Mouse (Mus musculus): Measurements from ENCODE around the gene H2-DMb2. TPM values are rescaled to one million over a fixed set of nuclear protein-coding genes. Genes with fewer than 3 reads are reported as not detected.

H2-DMb2 gene
- polyA plus RNA-seq, 1 experiment from 2014 or later = 0.53 TPM

DNA sequence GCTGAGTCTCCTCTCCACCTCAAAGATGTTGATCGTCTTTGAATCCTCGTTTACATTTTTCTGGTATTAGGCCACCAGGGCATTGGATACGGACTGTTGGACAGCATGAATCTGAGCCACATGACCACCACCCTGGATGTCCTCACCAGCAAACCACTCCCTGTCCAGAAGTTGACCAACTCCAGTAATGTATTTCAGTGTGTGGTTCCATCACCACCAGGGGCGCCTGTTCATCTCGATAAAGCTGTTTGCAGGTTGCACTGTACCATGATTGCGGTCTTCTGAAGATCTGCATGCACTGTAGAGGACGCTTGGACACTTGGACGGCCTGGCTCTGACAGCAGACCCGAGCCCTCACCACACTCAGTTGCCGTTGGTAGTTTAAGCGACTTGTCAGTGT, 9.8 kb upstream of the H2-DMb2 start:
- H3K4me2 ChIP-seq (replicated peaks; ENCODE audit: low read depth) = no peak overlapping the region
- no peak overlapping the region for H3K4me3 ChIP-seq (ENCODE audit: low read depth, low read length)
- DNase-seq (ENCODE audit: low spot score) (peak; percentile 38), ATAC-seq (ENCODE audit: low FRiP score, low TSS enrichment) (no peak)
- H3K27me3 ChIP-seq (ENCODE audit: control insufficient read depth, insufficient read depth, low read length) = no peaks in the 10 kb centered on the region; the same call in 1 of the 2 replicates
- WGBS = 68% methylated on average over 11 of the region's 11 CpGs
- TF ChIP-seq CTCF (IDR thresholded peaks at IDR 0.05; ENCODE audit: low read depth) (peak; percentile 67), EP300 (optimal IDR thresholded peaks at IDR 0.05) (no peak)
- no peaks in the 10 kb centered on the region for H3K9me3 ChIP-seq (ENCODE audit: control insufficient read depth, low read length)
- H3K27ac ChIP-seq (replicated peaks) = no peak overlapping the region
- H3K9ac ChIP-seq (ENCODE audit: low read length) = no peak overlapping the region
- peaks cover 2% of the 10 kb centered on the region; the same call in 1 of the 2 replicates for H3K4me1 ChIP-seq (replicated peaks; ENCODE audit: control insufficient read depth, insufficient read depth)
- H3K36me3 ChIP-seq (ENCODE audit: control insufficient read depth, insufficient read depth, low read length) = no peaks in the 10 kb centered on the region

DNA sequence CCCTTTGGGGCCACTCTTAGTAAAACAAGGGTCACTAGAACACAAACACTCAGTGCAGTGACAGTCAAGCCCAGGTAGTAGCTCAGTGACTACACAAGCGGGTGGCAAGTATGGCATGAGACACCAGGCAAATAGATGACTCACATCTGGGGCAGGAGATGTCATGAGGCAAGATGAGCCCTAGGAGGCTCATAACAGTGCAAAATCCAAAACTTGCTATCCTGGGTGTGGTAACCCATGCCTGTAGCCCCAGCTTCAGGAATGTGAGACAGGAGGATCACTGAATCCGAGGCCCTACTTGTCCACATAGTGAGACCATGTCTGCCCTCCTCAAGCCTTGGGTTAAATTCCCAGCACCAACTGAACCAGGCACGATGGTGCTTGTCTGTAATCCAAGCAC, 8.7 kb upstream of the H2-DMb2 start:
- ATAC-seq (ENCODE audit: low FRiP score, low TSS enrichment) = no peak
- H3K4me2 ChIP-seq (replicated peaks; ENCODE audit: low read depth) = no peak overlapping the region
- no peak for TF ChIP-seq CTCF (IDR thresholded peaks at IDR 0.05; ENCODE audit: low read depth)
- no peak for TF ChIP-seq EP300 (optimal IDR thresholded peaks at IDR 0.05)
- H3K9ac ChIP-seq (ENCODE audit: low read length) = no peak overlapping the region
- WGBS = 76% methylated on average over 3 of the region's 3 CpGs
- no peak for DNase-seq (ENCODE audit: low spot score)
- H3K9me3 ChIP-seq (ENCODE audit: control insufficient read depth, low read length) = no peaks in the 10 kb centered on the region
- no peak overlapping the region for H3K27ac ChIP-seq (replicated peaks)
- H3K27me3 ChIP-seq (ENCODE audit: control insufficient read depth, insufficient read depth, low read length) = no peaks in the 10 kb centered on the region; the same call in 1 of the 2 replicates
- H3K4me3 ChIP-seq (ENCODE audit: low read depth, low read length) = no peak overlapping the region
- H3K4me1 ChIP-seq (replicated peaks; ENCODE audit: control insufficient read depth, insufficient read depth) = peaks cover 2% of the 10 kb centered on the region; the same call in 1 of the 2 replicates
- no peaks in the 10 kb centered on the region for H3K36me3 ChIP-seq (ENCODE audit: control insufficient read depth, insufficient read depth, low read length)

DNA sequence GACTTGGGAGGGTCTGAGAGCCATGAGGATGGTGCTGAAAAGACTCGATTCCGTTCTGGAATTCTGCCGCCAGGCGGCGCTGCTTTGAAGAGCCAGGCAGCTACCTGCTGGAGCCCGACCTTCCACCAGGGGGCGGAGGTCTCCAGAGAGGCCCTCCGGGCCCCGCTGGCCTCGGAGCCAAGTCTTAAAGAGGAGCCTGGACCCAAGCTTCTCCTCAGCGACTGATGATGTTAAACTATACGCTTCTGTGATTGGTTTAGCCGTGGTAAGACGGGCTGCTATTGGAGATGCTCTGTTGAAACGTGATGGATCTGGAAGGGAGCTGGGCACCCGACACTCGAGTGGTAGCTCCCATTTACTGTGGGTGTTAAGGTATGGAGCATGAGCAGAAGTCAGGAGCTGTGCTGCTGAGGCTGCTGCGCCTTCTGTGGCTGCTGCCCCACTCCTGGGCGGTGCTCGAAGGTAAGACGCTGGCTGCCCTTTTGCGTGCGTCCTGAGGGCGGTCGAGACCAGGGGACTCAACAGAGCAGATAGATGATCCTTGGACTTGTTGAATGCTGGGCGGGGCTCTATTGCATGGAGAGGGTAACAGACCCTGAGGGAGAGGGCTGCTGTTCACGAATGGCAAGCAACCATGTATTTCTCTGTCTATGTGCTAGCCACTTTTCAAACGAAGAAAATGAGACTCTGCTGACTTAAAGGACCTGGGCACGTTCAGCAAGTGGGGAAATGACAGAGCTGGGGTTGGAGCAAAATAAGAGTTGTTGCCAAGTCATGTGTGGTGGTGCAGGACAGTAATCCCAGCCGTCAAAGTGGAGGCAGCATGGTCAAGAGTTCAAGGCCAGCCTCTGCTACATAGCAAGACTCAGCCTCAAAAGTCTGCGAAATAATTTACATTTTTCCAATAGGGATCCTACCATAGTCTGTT, 7.5 kb upstream of the H2-DMb2 start:
- DNase-seq (ENCODE audit: low spot score) = peak; percentile 98
- peak; percentile 100 for TF ChIP-seq CTCF (IDR thresholded peaks at IDR 0.05; ENCODE audit: low read depth)
- TF ChIP-seq EP300 (optimal IDR thresholded peaks at IDR 0.05) = no peak
- Histone ChIP-seq H3K27me3 (ENCODE audit: control insufficient read depth, insufficient read depth, low read length) (no peaks in the 10 kb centered on the region; the same call in 1 of the 2 replicates), H3K4me3 (ENCODE audit: low read depth, low read length) (peak overlapping the region; percentile 28), H3K4me2 (replicated peaks; ENCODE audit: low read depth) (peak overlapping the region; percentile 62), H3K9ac (ENCODE audit: low read length) (0 out of 2 replicates have a peak overlapping the region, but pooled peaks have one; percentile 27), H3K9me3 (ENCODE audit: control insufficient read depth, low read length) (no peaks in the 10 kb centered on the region), H3K36me3 (ENCODE audit: control insufficient read depth, insufficient read depth, low read length) (no peaks in the 10 kb centered on the region), H3K27ac (replicated peaks) (no peak overlapping the region), H3K4me1 (replicated peaks; ENCODE audit: control insufficient read depth, insufficient read depth) (peaks cover 2% of the 10 kb centered on the region; the same call in 1 of the 2 replicates)
- WGBS = 5% methylated on average over 31 of the region's 31 CpGs
- peak; percentile 97 for ATAC-seq (ENCODE audit: low FRiP score, low TSS enrichment)

DNA sequence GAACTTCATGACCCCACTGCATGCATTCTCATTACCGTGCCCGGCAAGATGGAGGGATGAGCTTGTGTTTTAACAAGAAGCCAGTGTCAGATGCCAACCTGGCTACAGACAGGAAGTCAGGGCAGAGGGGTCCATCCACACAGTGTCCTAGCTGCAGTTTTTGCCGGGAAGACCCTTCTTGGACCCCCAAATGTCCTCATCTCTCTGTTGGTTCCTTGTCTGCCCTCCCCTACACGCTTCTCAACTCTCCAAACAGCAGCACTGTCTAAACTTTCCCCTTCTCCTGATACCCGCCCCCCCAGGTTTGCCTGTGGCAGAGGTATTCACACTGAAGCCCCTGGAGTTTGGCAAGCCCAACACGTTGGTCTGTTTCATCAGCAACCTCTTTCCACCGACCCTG, 5.5 kb upstream of the H2-DMb2 start:
- Histone ChIP-seq H3K4me1 (replicated peaks; ENCODE audit: control insufficient read depth, insufficient read depth) (peaks cover 2% of the 10 kb centered on the region; the same call in 1 of the 2 replicates), H3K4me2 (replicated peaks; ENCODE audit: low read depth) (no peak overlapping the region), H3K9ac (ENCODE audit: low read length) (no peak overlapping the region), H3K27ac (replicated peaks) (no peak overlapping the region), H3K27me3 (ENCODE audit: control insufficient read depth, insufficient read depth, low read length) (no peaks in the 10 kb centered on the region; the same call in 1 of the 2 replicates), H3K36me3 (ENCODE audit: control insufficient read depth, insufficient read depth, low read length) (no peaks in the 10 kb centered on the region), H3K4me3 (ENCODE audit: low read depth, low read length) (no peak overlapping the region), H3K9me3 (ENCODE audit: control insufficient read depth, low read length) (no peaks in the 10 kb centered on the region)
- DNase-seq (ENCODE audit: low spot score) (no peak), ATAC-seq (ENCODE audit: low FRiP score, low TSS enrichment) (no peak)
- TF ChIP-seq EP300 (optimal IDR thresholded peaks at IDR 0.05) (no peak), CTCF (IDR thresholded peaks at IDR 0.05; ENCODE audit: low read depth) (no peak)
- 66% methylated on average over 7 of the region's 7 CpGs for WGBS

DNA sequence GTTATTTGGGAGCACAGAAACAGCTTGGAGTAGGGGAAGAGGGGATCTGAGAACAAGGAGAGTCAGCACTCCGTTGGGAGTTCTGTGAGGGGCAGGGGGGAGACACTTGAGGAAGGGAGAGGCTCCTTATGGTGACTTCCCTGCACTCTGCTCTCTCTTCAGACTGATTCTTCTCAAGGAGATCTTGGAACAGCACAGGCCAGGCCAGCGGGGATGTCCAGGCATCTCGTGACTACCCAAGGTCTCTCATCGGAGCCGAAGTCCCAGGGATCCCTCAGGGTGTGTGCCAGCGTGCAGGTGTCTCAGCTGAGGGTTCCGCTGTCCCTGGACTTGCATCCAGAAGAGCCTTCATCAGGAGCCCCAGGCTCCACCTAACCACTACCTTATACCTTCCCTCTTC, 4.5 kb upstream of the H2-DMb2 start:
- Histone ChIP-seq H3K36me3 (ENCODE audit: control insufficient read depth, insufficient read depth, low read length) (no peaks in the 10 kb centered on the region), H3K4me1 (replicated peaks; ENCODE audit: control insufficient read depth, insufficient read depth) (peaks cover 2% of the 10 kb centered on the region; the same call in 1 of the 2 replicates), H3K9me3 (ENCODE audit: control insufficient read depth, low read length) (no peaks in the 10 kb centered on the region), H3K9ac (ENCODE audit: low read length) (no peak overlapping the region), H3K4me2 (replicated peaks; ENCODE audit: low read depth) (no peak overlapping the region), H3K27ac (replicated peaks) (no peak overlapping the region), H3K27me3 (ENCODE audit: control insufficient read depth, insufficient read depth, low read length) (no peaks in the 10 kb centered on the region; the same call in 1 of the 2 replicates), H3K4me3 (ENCODE audit: low read depth, low read length) (no peak overlapping the region)
- TF ChIP-seq EP300 (optimal IDR thresholded peaks at IDR 0.05) = no peak
- DNase-seq (ENCODE audit: low spot score) = no peak
- WGBS = 78% methylated on average over 7 of the region's 7 CpGs
- ATAC-seq (ENCODE audit: low FRiP score, low TSS enrichment) = no peak

DNA sequence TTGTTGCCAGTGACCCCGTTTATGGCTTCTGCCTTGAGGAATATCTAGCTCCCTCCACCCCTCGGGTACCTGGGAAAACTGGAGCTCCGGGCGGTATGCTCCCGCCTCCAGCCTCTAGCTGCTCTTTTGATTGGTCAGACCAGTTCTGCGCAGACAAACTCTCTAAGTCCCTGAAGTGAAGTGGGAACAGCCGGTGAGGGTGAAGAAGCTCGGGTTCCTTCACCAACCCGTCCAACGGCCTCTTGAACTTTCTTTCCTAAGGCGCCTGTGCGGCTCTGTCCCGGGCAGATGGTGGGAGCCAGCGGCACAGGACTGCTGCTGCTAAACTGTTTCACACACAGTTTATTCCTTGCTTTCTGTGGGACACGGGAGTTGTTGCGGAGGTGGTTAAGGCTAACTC, 3.7 kb upstream of the H2-DMb2 start:
- 4% methylated on average over 16 of the region's 16 CpGs for WGBS
- peak overlapping the region; percentile 27 for H3K4me3 ChIP-seq (ENCODE audit: low read depth, low read length)
- peak overlapping the region; percentile 59 for H3K4me2 ChIP-seq (replicated peaks; ENCODE audit: low read depth)
- H3K27ac ChIP-seq (replicated peaks) = no peak overlapping the region
- ATAC-seq (ENCODE audit: low FRiP score, low TSS enrichment) = no peak
- no peak for DNase-seq (ENCODE audit: low spot score)
- no peak overlapping the region for H3K9ac ChIP-seq (ENCODE audit: low read length)
- peaks cover 2% of the 10 kb centered on the region; the same call in 1 of the 2 replicates for H3K4me1 ChIP-seq (replicated peaks; ENCODE audit: control insufficient read depth, insufficient read depth)
- H3K9me3 ChIP-seq (ENCODE audit: control insufficient read depth, low read length) = no peaks in the 10 kb centered on the region
- TF ChIP-seq EP300 (optimal IDR thresholded peaks at IDR 0.05) (no peak), CTCF (IDR thresholded peaks at IDR 0.05; ENCODE audit: low read depth) (no peak)
- no peaks in the 10 kb centered on the region for H3K36me3 ChIP-seq (ENCODE audit: control insufficient read depth, insufficient read depth, low read length)
- H3K27me3 ChIP-seq (ENCODE audit: control insufficient read depth, insufficient read depth, low read length) = no peaks in the 10 kb centered on the region; the same call in 1 of the 2 replicates
